Mouse (Mus musculus): ENCODE data around the gene Fndc5.

DNA sequence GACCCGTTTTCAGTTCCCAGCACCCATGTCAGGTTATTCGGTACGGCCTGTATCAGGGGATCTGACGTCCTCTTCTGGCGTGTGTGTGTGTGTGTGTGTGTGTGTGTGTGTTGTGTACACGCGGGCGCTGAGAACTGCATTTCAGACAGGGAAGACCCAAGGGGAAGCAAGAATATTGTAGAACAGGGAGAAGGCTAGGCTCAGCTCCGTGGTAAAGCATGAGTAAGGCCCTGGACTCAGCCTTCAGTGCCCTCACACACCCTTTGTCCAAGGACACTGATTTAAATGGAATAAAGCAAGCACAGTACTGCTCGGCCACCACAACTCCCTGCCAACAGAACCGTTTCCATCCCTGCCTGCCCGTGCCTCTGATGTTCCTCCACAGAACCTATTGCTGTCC is 53.7 kb downstream of the Fndc5 start:
- TF ChIP-seq CTCF (IDR thresholded peaks at IDR 0.05; ENCODE audit: control insufficient read depth, insufficient read depth, low read length) (no peak), POLR2A (IDR thresholded peaks at IDR 0.05; ENCODE audit: borderline replicate concordance, control insufficient read depth, low read depth, low read length) (no peak)
